Mouse (Mus musculus) T-helper 2 cell (primary cell): Measurements from ENCODE around the gene Cmtm2a.
"Not testable (repeated sequence)": the region's sequence is repeated elsewhere in the genome, so short reads cannot be mapped to it uniquely, and the experiment has no call there.

Experiments used
- in situ Hi-C: fragments of 300-600 bp; cut with MboI, MseI; formaldehyde crosslinking; loops from one replicate; pipeline ENCODE4 v1.15.1; 2025; ENCODE audit warnings: high pct_unique_total_duplicates

Gene Cmtm2a

DNA sequence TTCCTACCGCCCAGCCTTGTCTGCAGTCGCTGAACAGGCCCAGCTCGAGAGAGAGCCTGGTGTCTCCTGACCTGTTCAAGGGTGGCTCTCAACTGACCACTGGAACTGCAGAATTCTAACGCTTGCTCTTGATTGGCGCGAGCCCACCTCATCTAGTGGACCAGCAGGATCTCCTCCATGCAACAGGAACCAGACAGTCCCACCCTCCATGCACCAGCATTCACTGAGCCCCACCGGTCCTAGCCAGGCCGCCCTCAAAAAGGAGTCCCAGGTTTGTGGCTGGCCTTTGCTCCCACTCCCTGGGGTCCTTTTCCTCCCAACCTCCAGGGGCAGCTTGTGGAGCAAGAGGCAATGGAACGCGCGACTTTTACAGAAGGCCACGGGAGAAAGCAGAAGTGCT is at the start of gene Cmtm2a:
Gene Cmtm2a, minus strand, starts transcription at position 101 of the 400 bp plus-strand sequence.
- in situ Hi-C loops, result not testable (repeated sequence)

DNA sequence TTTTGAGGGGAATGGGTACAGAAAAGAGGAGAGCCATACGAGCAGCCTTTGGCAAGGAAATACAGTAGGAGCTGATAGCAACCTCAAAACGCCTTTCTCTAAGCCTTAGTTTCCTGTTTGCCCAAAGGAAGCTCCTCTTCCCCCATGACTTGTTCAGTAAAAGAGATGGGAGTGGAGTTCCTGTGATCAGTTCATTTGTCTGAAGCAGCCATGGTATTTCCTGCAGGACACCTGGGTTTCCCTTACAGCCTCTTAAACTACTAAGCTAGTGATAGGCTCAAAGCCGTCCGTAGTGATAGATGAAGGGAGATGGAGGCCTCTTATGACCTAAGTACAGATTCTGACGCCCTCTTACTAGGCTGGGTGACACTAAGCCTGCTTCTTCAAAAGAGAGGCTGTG is 49.4 kb upstream of the Cmtm2a start:
- in situ Hi-C loops, result loop anchor here (5.0 to 10.0 kb wide), 3 partner anchors 60 to 222 kb away; no protein-coding TSS in a partner anchor

GRCm38 (mm10) chr8:104341678-104342077 is 48.7 kb upstream of the Cmtm2a start:
- in situ Hi-C loops, result loop anchor here (5.0 to 10.0 kb wide), 3 partner anchors 61 to 223 kb away; no protein-coding TSS in a partner anchor

DNA sequence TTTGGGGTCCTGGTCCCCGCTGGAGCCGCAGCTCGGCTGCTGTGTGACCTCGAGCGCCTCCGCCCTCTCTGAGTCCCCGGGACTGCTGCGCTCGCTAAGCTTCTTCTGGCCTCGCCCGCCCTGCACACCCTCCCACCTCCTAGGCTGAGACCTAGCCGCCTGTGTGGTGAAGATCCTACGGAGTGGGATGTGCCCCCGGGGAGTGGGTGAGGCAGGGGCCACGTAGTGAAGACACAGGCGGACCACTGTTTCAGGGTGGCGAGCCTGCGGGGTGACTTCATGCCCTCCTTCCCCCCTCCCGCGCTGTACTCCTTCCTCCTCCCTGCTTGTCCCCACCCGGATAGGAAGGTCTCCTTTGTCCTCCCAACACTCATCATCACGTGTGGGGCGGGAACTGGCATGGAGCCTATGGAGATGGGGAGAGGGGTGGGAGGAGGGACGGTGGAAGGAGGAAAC is 48.2 kb upstream of the Cmtm2a start:
- in situ Hi-C loops, result loop anchor here (5.0 to 10.0 kb wide), 3 partner anchors 61 to 224 kb away; no protein-coding TSS in a partner anchor

DNA sequence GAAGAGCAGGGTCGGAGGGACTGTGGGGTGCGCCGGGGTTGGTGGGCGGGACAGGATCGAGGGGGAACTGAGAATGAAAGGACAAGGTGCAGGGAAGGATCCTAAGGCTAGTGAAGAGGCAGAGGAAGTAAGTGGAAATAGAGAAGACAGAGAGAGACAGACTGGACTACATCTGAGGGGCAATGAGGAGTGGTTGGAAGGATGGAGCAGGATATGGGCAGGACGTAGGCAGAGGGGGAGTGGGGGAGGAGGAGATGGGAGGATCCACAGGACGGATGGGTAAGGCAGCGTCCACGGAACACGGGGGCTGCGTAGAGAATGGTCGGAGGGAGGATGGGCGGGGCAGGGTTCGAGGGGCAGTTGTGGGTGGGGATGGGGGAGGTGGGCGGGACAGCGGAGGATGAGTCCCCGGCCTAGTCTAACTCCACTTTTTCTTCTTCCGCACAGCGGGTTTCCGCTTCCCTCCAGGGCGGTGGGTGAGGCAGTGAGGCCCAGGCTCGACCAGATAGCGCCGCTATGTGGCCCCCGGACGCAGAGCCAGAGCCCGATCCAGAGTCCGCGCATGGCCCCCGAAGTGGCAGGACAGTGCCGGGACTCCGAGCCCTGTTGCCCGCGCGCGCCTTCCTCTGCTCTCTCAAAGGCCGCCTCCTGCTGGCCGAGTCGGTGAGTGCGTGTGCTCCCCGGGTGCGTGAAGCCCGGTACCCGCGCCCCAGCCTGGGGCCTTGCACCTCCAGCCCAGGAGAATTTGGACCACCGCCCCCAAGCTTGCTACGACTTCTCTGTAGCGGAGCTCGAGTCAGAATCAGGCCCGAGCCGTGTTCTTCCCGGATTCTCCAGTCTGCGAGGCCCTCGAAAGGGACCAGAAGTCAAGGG is 47.5 kb upstream of the Cmtm2a start:
- in situ Hi-C loops, result loop anchor here (5.0 to 10.0 kb wide), 3 partner anchors 62 to 224 kb away; no protein-coding TSS in a partner anchor

GRCm38 (mm10) chr8:104339983-104340232 is 46.9 kb upstream of the Cmtm2a start:
- in situ Hi-C loops, result loop anchor here (5.0 to 10.0 kb wide), 3 partner anchors 62 to 225 kb away; no protein-coding TSS in a partner anchor

GRCm38 (mm10) chr8:104339229-104339982 is 46.4 kb upstream of the Cmtm2a start, which contains the start of gene Cmtm3:
Gene Cmtm3 (plus strand): TSS chr8:104339410.
- in situ Hi-C loops, result no loop called here

DNA sequence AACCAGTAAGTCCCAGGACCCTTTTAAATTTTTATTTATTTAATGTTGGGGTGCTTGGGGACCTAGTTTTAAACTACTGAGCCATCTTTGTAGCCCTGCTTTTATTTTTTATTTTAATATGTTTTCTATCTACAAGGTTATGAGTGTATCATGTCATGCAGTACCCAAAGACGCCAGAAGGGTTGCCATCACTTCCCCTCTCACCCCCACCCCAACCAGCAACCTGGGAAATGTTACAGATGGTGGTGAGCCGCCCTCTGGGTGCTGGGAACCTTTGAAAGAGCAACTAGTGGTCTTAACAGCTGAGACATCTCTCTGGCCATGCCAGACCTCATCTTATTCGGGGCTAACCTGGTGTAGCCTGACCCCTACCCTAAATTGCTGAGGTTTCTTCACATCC is 44.9 kb upstream of the Cmtm2a start:
- in situ Hi-C loops, result no loop called here

DNA sequence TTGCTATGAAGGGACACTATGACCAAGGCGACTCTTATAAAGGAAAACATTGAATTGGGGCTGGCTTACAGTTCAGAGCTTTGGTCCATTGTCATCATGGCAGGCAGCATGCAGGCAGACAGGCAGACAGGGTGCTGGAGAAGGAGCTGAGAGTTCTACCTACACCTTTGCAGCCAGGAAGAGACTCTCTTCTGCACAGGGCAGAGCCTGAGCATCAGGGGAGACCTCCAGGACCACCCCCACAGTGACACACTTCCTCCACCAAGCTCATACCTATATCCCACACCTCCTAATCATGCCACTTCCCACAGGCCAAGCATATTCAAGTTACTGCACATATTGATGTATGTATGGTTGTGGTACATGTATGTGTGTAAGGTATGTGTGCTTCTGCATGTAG is 43.8 kb upstream of the Cmtm2a start:
- in situ Hi-C loops, result no loop called here

DNA sequence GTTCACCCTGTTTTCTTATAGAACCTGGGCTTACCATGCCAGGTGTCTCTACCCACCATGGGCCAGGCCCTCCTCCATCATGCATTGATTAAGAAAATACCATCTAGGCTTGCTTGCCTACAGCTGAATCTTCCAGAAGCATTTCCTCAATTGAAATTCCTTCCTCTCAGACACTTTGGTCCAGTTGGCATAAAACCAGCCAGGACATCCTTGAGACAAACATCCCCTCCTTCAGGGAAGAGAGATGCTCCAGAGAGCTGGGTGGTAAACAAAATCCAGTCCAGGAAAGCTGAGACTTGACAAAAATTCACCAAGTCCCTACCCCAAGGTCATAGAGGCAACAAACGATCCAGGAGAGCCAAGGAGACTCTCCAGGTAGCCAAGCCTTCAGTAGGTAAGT is 41.2 kb upstream of the Cmtm2a start:
- in situ Hi-C loops, result no loop called here

- in situ Hi-C loops, result no loop called here
Observed at GRCm38 (mm10) chr8:104333786-104334185, 40.8 kb upstream of the Cmtm2a start.

- in situ Hi-C loops, result no loop called here
Observed at GRCm38 (mm10) chr8:104332665-104333631, 40.0 kb upstream of the Cmtm2a start.

DNA sequence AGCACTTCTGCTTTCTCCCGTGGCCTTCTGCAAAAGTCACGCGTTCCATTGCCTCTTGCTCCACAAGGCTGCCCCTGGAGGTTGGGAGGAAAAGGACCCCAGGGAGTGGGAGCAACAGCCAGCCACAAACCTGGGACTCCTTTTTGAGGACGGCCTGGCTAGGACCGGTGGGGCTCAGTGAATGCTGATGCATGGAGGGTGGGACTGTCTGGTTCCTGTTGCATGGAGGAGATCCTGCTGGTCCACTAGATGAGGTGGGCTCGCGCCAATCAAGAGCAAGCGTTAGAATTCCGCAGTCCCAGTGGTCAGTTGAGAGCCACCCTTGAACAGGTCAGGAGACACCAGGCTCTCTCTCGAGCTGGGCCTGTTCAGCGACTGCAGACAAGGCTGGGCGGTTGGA is 28.9 kb upstream of the Cmtm2a start, which contains the start of gene Cmtm2b:
Gene Cmtm2b, plus strand, starts transcription at position 301 of the 400 bp plus-strand sequence.
- in situ Hi-C loops, result not testable (repeated sequence)

DNA sequence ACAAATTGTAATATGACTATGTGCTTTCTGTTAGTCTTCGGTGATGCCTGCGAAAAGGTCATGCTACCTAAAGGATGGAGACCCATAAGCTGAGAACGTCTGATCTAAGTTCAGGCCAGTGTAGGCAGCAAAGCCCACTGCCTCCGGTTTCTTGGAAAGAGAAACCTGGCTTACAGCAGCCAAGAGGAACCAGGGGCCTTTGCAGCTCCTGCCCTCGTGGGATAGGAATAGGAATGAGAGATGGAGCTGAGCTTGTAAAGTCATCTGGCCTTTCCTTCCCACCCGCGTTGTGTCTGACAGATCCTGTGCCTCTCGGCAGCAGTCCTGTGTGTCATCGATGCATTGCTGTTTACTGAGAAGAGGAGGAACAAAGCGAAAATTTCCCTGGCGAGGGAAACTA is 28.3 kb upstream of the Cmtm2a start, which contains the start of gene Gm11020:
Gene Gm11020, plus strand, starts transcription at position 301 of the 400 bp plus-strand sequence.
- in situ Hi-C loops, result not testable (repeated sequence)

DNA sequence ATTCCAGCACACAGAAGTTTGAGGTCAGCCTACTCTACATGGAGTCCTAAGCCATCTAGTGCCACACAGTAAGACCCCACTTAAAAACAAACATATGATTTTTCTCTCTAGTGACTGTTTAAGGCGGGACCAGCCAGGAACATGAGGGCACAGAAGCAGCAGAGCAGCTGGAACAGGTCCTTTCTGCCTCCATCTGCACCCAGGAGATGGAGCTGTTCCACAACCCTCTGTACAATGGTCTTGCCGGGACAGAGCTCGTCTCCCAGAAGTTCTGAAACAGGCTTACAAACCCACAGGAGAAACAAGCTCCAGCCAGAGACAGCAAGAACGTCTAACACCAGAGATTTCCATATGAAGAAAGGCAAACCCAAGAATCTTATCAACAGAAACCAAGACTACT is 20.3 kb upstream of the Cmtm2a start:
- in situ Hi-C loops, result no loop called here

DNA sequence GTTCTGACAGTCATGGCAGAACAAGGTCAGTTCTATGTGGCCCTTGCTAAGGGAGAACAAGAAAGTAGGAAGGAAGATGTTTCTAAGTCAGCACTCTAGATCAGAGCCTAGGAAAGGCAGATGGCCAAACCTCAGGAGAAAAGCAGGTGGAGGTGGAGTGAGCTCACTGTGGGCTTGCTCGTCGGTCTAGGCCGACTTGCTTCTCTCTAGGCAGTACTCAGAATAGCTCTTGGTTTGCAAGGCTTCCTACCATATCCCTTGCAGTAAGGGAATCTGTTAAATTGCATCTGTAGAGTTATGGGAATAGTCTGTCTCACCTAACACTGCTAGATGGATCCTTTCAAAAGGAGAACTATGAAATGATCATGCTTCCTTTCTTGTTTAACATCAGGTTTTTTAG is 19.0 kb upstream of the Cmtm2a start:
- in situ Hi-C loops, result not testable (repeated sequence)

GRCm38 (mm10) chr8:104309441-104310155 is 16.6 kb upstream of the Cmtm2a start, which contains the start of the genes Gm45711 and Cmtm1:
Gene Gm45711 (minus strand): TSS chr8:104310081.
Gene Cmtm1 (minus strand): TSS chr8:104310145.
- in situ Hi-C loops, result not testable (repeated sequence)

DNA sequence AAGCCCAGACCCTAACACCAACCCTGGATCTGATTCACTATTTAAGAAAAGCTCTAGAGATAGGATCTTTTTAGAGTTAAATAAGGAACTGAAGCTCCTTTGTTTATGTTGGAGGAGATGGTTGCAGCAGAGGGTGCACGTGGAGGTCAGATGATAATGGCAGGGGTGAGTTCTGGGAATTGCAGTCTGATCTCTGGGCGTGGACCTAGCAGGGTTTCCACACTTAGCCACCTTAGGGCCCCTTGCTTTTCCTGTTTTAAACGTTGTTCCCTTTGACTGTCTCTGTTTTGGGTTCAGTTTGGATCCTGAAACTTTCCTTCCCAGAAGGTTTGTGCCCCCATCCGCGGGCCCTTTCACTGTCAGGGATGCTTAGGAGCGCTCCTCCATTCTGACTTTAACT is 15.4 kb upstream of the Cmtm2a start:
- in situ Hi-C loops, result not testable (repeated sequence)

GRCm38 (mm10) chr8:104304962-104305361 is 12.0 kb upstream of the Cmtm2a start:
- in situ Hi-C loops, result no loop called here

DNA sequence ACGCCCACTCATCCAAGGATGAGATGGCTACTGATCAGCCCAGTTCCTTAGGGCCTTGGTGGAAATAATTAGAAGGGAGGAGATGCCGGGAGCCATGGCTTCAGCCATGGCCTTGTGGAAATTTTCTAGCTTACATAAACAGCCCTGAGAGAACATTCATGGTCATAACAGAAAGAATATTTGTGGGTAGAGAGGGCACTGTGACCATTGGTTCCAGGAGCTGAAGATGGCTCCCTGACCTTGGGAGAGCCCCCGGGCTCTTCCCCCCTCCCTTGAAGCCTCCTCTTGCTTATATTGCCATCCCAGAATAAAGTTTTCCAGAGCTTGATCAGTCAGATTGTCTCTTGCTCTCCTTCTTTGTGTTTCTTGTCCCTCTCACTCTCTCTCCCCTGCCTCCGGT is 9.6 kb upstream of the Cmtm2a start:
- in situ Hi-C loops, result not testable (repeated sequence)
